Mouse (Mus musculus): ENCODE results near the gene Ace3.

- TF ChIP-seq CTCF (IDR thresholded peaks at IDR 0.05; ENCODE audit: low read depth, low read length) (no peak), POLR2A (IDR thresholded peaks at IDR 0.05; ENCODE audit: extremely low read depth, insufficient read depth, low read length) (no peak)
Observed at GRCm38 (mm10) chr11:105978232-105978631, 16.2 kb upstream of the Ace3 start.

All from liver, adult 2 months (tissue).